Mouse (Mus musculus): ENCODE results near the gene Wdr5. TPM values are rescaled to one million over a fixed set of nuclear protein-coding genes. Genes with fewer than 3 reads are reported as not detected.
"Not testable (repeated sequence)": the region's sequence is repeated elsewhere in the genome, so short reads cannot be mapped to it uniquely, and the experiment has no call there.

Gene Wdr5
- total and polyA plus RNA-seq, 2 experiments = 16.7 to 18.3 TPM

GRCm38 (mm10) chr2:27516289-27516688 lies 1.3 kb downstream of the Wdr5 start:
- 0% methylated on average over 1 of the region's 1 CpGs for WGBS
- Histone ChIP-seq H3K9ac (ENCODE audit: low read depth, low read length) (no peak overlapping the region), H3K4me3 (ENCODE audit: insufficient read depth, low read depth, low read length) (no peak overlapping the region), H3K79me2 (ENCODE audit: control insufficient read depth, insufficient read depth, low read length) (peaks cover 18% of the 10 kb centered on the region; the same call in 1 of the 2 replicates), H3K36me3 (ENCODE audit: control insufficient read depth, insufficient read depth, low read length) (peaks cover 15% of the 10 kb centered on the region), H3K27ac (replicated peaks; ENCODE audit: insufficient read depth, low read depth, low read length) (no peak overlapping the region), H3K4me1 (ENCODE audit: control insufficient read depth, insufficient read depth, low read length) (peaks cover 12% of the 10 kb centered on the region), H3K27me3 (ENCODE audit: control insufficient read depth, insufficient read depth, low read length) (no peaks in the 10 kb centered on the region)
- DNase-seq (ENCODE audit: extremely low read depth, low read depth, low spot score) = no peak
- TF ChIP-seq POLR2A (IDR thresholded peaks at IDR 0.05; ENCODE audit: extremely low read depth, insufficient read depth, low read length) (no peak), CTCF (IDR thresholded peaks at IDR 0.05; ENCODE audit: low read depth, low read length) (no peak)

- Histone ChIP-seq H3K9ac (ENCODE audit: low read depth, low read length) (no peak overlapping the region), H3K4me1 (ENCODE audit: control insufficient read depth, insufficient read depth, low read length) (peaks cover 12% of the 10 kb centered on the region), H3K4me3 (ENCODE audit: insufficient read depth, low read depth, low read length) (no peak overlapping the region), H3K36me3 (ENCODE audit: control insufficient read depth, insufficient read depth, low read length) (peaks cover 23% of the 10 kb centered on the region), H3K27me3 (ENCODE audit: control insufficient read depth, insufficient read depth, low read length) (no peaks in the 10 kb centered on the region), H3K79me2 (ENCODE audit: control insufficient read depth, insufficient read depth, low read length) (peaks cover 18% of the 10 kb centered on the region; the same call in 1 of the 2 replicates), H3K27ac (replicated peaks; ENCODE audit: insufficient read depth, low read depth, low read length) (no peak overlapping the region)
- 96% methylated on average over 3 of the region's 3 CpGs for WGBS
- DNase-seq (ENCODE audit: extremely low read depth, low read depth, low spot score) = no peak
- peak; percentile 29; the same call in 1 of the 2 replicates for TF ChIP-seq CTCF (IDR thresholded peaks at IDR 0.05; ENCODE audit: low read depth, low read length)
- no peak for TF ChIP-seq POLR2A (IDR thresholded peaks at IDR 0.05; ENCODE audit: extremely low read depth, insufficient read depth, low read length)
Observed at GRCm38 (mm10) chr2:27518283-27518682, 3.3 kb downstream of the Wdr5 start.

- H3K27me3 ChIP-seq (ENCODE audit: control insufficient read depth, insufficient read depth, low read length); H3K9ac ChIP-seq (ENCODE audit: low read depth, low read length); H3K4me3 ChIP-seq (ENCODE audit: insufficient read depth, low read depth, low read length); DNase-seq (ENCODE audit: extremely low read depth, low read depth, low spot score); H3K27ac ChIP-seq (replicated peaks; ENCODE audit: insufficient read depth, low read depth, low read length); H3K79me2 ChIP-seq (ENCODE audit: control insufficient read depth, insufficient read depth, low read length): not testable (repeated sequence)
- 65% methylated on average over 5 of the region's 5 CpGs for WGBS
- H3K36me3 ChIP-seq (ENCODE audit: control insufficient read depth, insufficient read depth, low read length) = peaks cover 12% of the 10 kb centered on the region
- peaks cover 13% of the 10 kb centered on the region for H3K4me1 ChIP-seq (ENCODE audit: control insufficient read depth, insufficient read depth, low read length)
Observed at GRCm38 (mm10) chr2:27538455-27539330, 23.7 kb downstream of the Wdr5 start.

- Histone ChIP-seq H3K79me2 (ENCODE audit: control insufficient read depth, insufficient read depth, low read length) (no peaks in the 10 kb centered on the region), H3K4me3 (ENCODE audit: insufficient read depth, low read depth, low read length) (no peak overlapping the region), H3K9ac (ENCODE audit: low read depth, low read length) (no peak overlapping the region), H3K4me1 (ENCODE audit: control insufficient read depth, insufficient read depth, low read length) (peaks cover 13% of the 10 kb centered on the region), H3K27ac (replicated peaks; ENCODE audit: insufficient read depth, low read depth, low read length) (no peak overlapping the region), H3K27me3 (ENCODE audit: control insufficient read depth, insufficient read depth, low read length) (no peaks in the 10 kb centered on the region), H3K36me3 (ENCODE audit: control insufficient read depth, insufficient read depth, low read length) (peaks cover 7% of the 10 kb centered on the region; the same call in 1 of the 2 replicates)
- WGBS = 21% methylated on average over 5 of the region's 5 CpGs
- no peak for TF ChIP-seq POLR2A (IDR thresholded peaks at IDR 0.05; ENCODE audit: extremely low read depth, insufficient read depth, low read length)
- TF ChIP-seq CTCF (IDR thresholded peaks at IDR 0.05; ENCODE audit: low read depth, low read length) = no peak
- peak; percentile 33 for DNase-seq (ENCODE audit: extremely low read depth, low read depth, low spot score)
Observed at GRCm38 (mm10) chr2:27539336-27539735, 24.4 kb downstream of the Wdr5 start.

- peaks cover 13% of the 10 kb centered on the region for H3K4me1 ChIP-seq (ENCODE audit: control insufficient read depth, insufficient read depth, low read length)
- H3K27ac ChIP-seq (replicated peaks; ENCODE audit: insufficient read depth, low read depth, low read length) = peak overlapping the region; percentile 61
- WGBS = under 1% methylated on average over 46 of the region's 46 CpGs
- H3K79me2 ChIP-seq (ENCODE audit: control insufficient read depth, insufficient read depth, low read length) = no peaks in the 10 kb centered on the region
- H3K9ac ChIP-seq (ENCODE audit: low read depth, low read length) = peak overlapping the region; percentile 59
- no peaks in the 10 kb centered on the region for H3K27me3 ChIP-seq (ENCODE audit: control insufficient read depth, insufficient read depth, low read length)
- no peak for TF ChIP-seq CTCF (IDR thresholded peaks at IDR 0.05; ENCODE audit: low read depth, low read length)
- TF ChIP-seq POLR2A (IDR thresholded peaks at IDR 0.05; ENCODE audit: extremely low read depth, insufficient read depth, low read length) = peak; percentile 84
- DNase-seq (ENCODE audit: extremely low read depth, low read depth, low spot score) = peak; percentile 98
- peak overlapping the region; percentile 12 for H3K4me3 ChIP-seq (ENCODE audit: insufficient read depth, low read depth, low read length)
- peaks cover 3% of the 10 kb centered on the region; the same call in 1 of the 2 replicates for H3K36me3 ChIP-seq (ENCODE audit: control insufficient read depth, insufficient read depth, low read length)
Observed at GRCm38 (mm10) chr2:27539772-27540514, 25.0 kb downstream of the Wdr5 start.
